Mouse (Mus musculus) kidney, adult 10 weeks (tissue): ENCODE measurements around the gene Olfr631. TPM values are rescaled to one million over a fixed set of nuclear protein-coding genes. Genes with fewer than 3 reads are reported as not detected.

Experiments
- polyA plus RNA-seq: library from polyadenylated mRNA; stranded (reverse); fragments of 350-450 nt; fragmentation: Illumina TruSeq; extraction: RNeasy Lipid Tissue Mini Kit (QIAGEN cat#74804); gene quantifications from one replicate; pipeline ENCODE4 v1.2.3, GENCODE M21; 2014; ENCODE audit warnings: low read depth, low replicate concordance

Gene Olfr631
- not detected for polyA plus RNA-seq

DNA sequence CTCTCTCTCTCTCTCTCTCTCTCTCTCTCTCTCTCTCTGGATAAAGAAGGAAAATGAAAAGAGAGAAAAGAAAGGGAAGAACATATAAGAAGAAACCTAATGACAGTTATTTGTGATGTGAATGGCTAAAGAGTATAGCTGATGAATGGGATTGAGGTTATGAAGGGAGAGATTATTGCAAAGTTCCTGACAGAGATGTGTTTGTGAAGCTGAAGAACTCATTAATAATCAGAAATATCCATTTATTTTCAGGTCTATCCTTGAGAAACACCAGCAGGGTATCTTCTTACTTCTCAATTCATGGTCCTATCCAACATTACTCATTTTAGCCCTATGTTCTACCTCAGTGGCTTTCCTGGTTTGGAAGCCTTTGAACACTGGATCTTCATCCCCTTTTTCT, at the start of gene Olfr631:
Gene Olfr631, plus strand, starts transcription at position 301 of the 400 bp plus-strand sequence.

DNA sequence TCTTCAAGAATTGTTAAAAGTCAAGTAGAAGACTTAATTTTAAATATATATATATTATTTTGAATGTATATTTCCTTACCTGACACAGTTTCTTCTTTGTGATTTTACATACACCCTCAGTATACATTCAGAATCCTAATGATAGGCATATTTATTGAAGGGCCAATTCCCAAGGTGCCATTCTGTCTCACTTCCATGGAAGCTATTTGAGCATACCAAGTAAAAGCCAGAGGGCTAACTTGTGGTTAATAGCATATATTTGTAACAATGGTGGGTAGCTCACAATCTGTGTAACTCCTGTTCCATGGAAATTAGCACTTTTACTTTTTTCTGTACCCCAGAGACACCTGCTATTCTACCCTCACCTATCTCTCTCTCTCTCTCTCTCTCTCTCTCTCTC, 42.5 kb upstream of the Olfr631 start, which contains the start of gene Olfr66:
Gene Olfr66, minus strand, starts transcription at position 101 of the 400 bp plus-strand sequence.

DNA sequence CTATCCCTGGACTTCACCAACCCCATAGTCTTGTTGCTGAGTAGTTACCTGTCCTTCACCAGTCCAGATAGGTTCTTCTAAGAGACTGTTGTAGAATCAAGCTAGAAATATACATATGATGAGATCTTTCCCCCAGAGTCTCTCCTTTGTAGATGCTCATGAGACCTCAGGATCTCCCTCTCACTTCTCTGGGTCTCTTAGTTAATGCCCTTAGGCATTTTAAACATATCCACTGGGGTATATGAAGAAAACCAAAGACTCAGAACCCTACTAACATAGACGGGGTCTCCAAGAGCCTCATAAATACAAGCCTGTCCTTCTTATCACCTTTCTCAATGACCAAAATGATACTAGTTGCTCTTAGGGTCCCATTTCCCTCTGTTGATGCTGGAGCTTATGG, 34.2 kb upstream of the Olfr631 start, which contains the start of gene Olfr64:
Gene Olfr64, minus strand, starts transcription at position 101 of the 400 bp plus-strand sequence.

DNA sequence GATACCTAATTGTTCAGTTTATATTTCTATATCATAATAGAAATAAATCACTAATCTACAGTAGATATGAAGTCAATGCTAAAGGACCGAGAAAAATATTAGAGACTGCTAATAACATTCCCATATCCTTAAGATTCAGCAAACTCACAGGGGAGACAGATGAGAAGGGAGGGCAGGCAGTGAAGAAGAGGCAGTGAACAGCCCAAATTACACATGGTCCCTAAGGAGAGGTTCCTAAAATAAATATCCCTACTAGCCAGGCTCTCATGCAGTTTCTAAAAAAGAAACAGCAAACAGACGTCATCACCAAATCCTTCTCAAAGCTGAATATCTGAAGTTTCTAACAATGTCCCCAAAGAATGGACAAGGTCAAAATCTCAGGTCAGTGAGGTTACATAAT, 25.4 kb upstream of the Olfr631 start, which contains the start of gene Olfr65:
Gene Olfr65, plus strand, starts transcription at position 301 of the 400 bp plus-strand sequence.

DNA sequence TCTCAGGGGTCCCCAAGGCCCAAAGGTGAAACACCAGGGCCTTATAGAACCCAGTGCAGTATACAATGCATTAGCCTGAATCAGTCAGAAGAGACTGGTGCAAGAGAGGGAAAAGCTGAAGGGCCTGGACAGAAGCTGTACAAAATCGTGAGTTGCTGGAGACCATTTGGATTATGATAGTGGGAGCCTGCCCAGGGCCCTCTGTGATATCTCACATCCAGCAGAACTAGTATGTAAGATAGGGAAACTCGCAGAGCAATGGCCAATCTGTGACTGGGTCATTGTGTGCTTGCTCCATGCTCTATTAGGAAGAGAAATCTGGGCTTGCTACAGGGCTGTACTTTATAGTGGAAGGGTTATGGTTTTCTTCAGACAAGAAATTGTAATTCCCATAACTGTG, 5.6 kb downstream of the Olfr631 start, which contains the start of gene Olfr632:
Gene Olfr632, plus strand, starts transcription at position 84 of the 400 bp plus-strand sequence.

DNA sequence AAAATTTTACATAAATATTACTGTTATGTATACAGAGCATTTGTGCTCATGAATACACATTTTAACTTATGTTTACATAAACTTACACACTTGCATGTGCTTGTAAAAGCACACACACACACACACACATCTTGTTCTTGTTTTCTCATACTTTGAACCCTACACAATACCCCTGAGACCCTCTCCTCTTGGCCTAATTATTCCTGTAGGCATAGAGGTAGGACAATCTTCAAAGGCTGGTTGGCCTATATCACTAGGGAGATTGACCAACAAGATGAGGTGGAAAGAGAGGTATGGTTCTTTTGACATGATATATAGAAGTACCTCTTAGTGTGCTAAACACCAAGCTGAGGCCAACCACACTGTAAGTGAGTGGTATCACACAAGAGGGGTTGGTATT, 15.5 kb downstream of the Olfr631 start, which contains the start of gene Olfr633:
Gene Olfr633, plus strand, starts transcription at position 301 of the 400 bp plus-strand sequence.

DNA sequence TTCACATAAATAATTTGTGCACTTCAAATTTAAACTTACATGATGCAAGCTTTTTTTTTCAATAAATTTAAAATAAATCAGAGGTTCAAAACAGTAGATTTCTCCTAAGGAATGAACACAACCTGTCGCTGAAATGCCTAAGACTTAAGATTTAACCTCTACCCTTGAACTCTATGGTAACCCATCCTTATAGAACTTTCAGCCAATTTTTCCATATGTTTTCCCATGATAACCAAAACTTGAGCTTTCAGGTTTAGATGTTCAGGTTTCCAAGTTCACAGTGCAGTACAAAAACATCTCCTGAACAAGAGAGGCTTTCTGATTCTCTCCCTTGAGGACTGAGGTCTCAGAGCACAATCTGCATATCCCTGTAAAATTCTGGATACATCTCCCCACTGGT, 42.2 kb downstream of the Olfr631 start, which contains the start of gene Olfr635:
Gene Olfr635, plus strand, starts transcription at position 301 of the 400 bp plus-strand sequence.

Other genes with a start within 250 kb of the Olfr631 start
- not detected for gene Olfr625-ps1, start 246.1 kb upstream of the Olfr631 start, polyA plus RNA-seq
- gene Olfr243, start 214.2 kb upstream of the Olfr631 start, polyA plus RNA-seq: not detected
- gene Olfr628, start 198.5 kb upstream of the Olfr631 start, polyA plus RNA-seq: not detected
- not detected for gene Olfr629, start 183.9 kb upstream of the Olfr631 start, polyA plus RNA-seq
- not detected for gene Olfr630, start 171.5 kb upstream of the Olfr631 start, polyA plus RNA-seq
- gene Olfr69, start 157.2 kb upstream of the Olfr631 start, polyA plus RNA-seq: not detected
- not detected for gene Olfr68, start 149.1 kb upstream of the Olfr631 start, polyA plus RNA-seq
- gene Olfr67, start 137.0 kb upstream of the Olfr631 start, polyA plus RNA-seq: not detected
- gene Hbb-bt, start 114.8 kb upstream of the Olfr631 start, polyA plus RNA-seq: 7.4 TPM
- gene Hbb-bs, start 100.7 kb upstream of the Olfr631 start, polyA plus RNA-seq: 99.3 TPM
- gene Hbb-bh2, start 88.3 kb upstream of the Olfr631 start, polyA plus RNA-seq: not detected
- not detected for gene Hbb-bh1, start 85.7 kb upstream of the Olfr631 start, polyA plus RNA-seq
- not detected for gene Hbb-y, start 75.6 kb upstream of the Olfr631 start, polyA plus RNA-seq
- gene Olfr66, start 42.6 kb upstream of the Olfr631 start, polyA plus RNA-seq: not detected
- gene Olfr64, start 34.3 kb upstream of the Olfr631 start, polyA plus RNA-seq: not detected
- gene Olfr65, start 25.3 kb upstream of the Olfr631 start, polyA plus RNA-seq: not detected
- gene Olfr632, start 5.5 kb downstream of the Olfr631 start, polyA plus RNA-seq: not detected
- gene Olfr633, start 15.6 kb downstream of the Olfr631 start, polyA plus RNA-seq: not detected
- not detected for gene Olfr635, start 42.3 kb downstream of the Olfr631 start, polyA plus RNA-seq
- gene Olfr638, start 69.9 kb downstream of the Olfr631 start, polyA plus RNA-seq: not detected
- not detected for gene Olfr639, start 88.5 kb downstream of the Olfr631 start, polyA plus RNA-seq
- not detected for gene Olfr640, start 96.7 kb downstream of the Olfr631 start, polyA plus RNA-seq
- not detected for gene Olfr641, start 106.6 kb downstream of the Olfr631 start, polyA plus RNA-seq
- not detected for gene Olfr642, start 123.8 kb downstream of the Olfr631 start, polyA plus RNA-seq
- not detected for gene 4930516K23Rik, start 132.6 kb downstream of the Olfr631 start, polyA plus RNA-seq
- not detected for gene Olfr644, start 143.0 kb downstream of the Olfr631 start, polyA plus RNA-seq
- gene Olfr645, start 156.6 kb downstream of the Olfr631 start, polyA plus RNA-seq: not detected
- gene Olfr646, start 176.0 kb downstream of the Olfr631 start, polyA plus RNA-seq: not detected
- not detected for gene Ubqln5, start 201.0 kb downstream of the Olfr631 start, polyA plus RNA-seq
- gene Olfr643, start 208.6 kb downstream of the Olfr631 start, polyA plus RNA-seq: not detected
- not detected for gene Ubqln3, start 214.5 kb downstream of the Olfr631 start, polyA plus RNA-seq
- gene Ubqlnl, start 221.7 kb downstream of the Olfr631 start, polyA plus RNA-seq: not detected
- not detected for gene Olfm5, start 236.0 kb downstream of the Olfr631 start, polyA plus RNA-seq